Mouse (Mus musculus) heart, embryonic 10.5 days (tissue): ENCODE measurements around the gene Zkscan16. TPM values are rescaled to one million over a fixed set of nuclear protein-coding genes. Genes with fewer than 3 reads are reported as not detected.

ENCODE experiments used
- polyA plus RNA-seq: library from polyadenylated mRNA; unstranded; fragments of >200 nt; fragmentation: Nextera tagmentation; extraction: Ambion mirVana; gene quantifications from 2 replicates; pipeline ENCODE4 v1.2.1, GENCODE M21; 2016

Gene Zkscan16
- polyA plus RNA-seq, 1 experiment from 2014 or later = 0.38 TPM

Other genes with a start within 250 kb of the Zkscan16 start
- gene Olfr267, start 155.9 kb upstream of the Zkscan16 start, polyA plus RNA-seq = 0.07 TPM in 1 of 2 replicates, not detected in the other
- gene Ecpas, start 30.9 kb upstream of the Zkscan16 start, polyA plus RNA-seq = 25.6 and 30.4 TPM in 2 replicates
- gene Ptgr1, start 43.5 kb downstream of the Zkscan16 start, polyA plus RNA-seq = 10.6 and 17.0 TPM in 2 replicates
- gene Dnajc25, start 51.4 kb downstream of the Zkscan16 start, polyA plus RNA-seq = 7.4 and 11.4 TPM in 2 replicates
- 10.9 and 14.1 TPM in 2 replicates for gene Gm20503, start 59.6 kb downstream of the Zkscan16 start, polyA plus RNA-seq
- gene Gng10, start 91.5 kb downstream of the Zkscan16 start, polyA plus RNA-seq = 44.4 and 55.4 TPM in 2 replicates
- gene AI481877, start 195.4 kb downstream of the Zkscan16 start, polyA plus RNA-seq = not detected in 2 replicates
- 8.2 and 9.7 TPM in 2 replicates for gene Ugcg, start 245.6 kb downstream of the Zkscan16 start, polyA plus RNA-seq